In genomic region chr5:24452030-24452690, GRCm38 (mm10) we compare ENCODE assay signal across 8 mouse cellular contexts. TPM values are rescaled to one million over a fixed set of nuclear protein-coding genes. Genes with fewer than 3 reads are reported as not detected.
DNase-seq lines count a peak whose midpoint lies in the region; ATAC-seq and TF ChIP-seq lines count a peak whose summit lies in the region.

TSS of gene Agap3 (plus strand) at chr5:24452177.

- ATAC-seq in forebrain, embryonic 15.5 days (replicated peaks), result peak; percentile 68; the same call in 1 of the 2 replicates
- no peak; the same call in 1 of the 2 replicates for ATAC-seq in stomach, postnatal 0 days (ENCODE audit: low FRiP score, low TSS enrichment)

- intact Hi-C loops in left cerebral cortex, postnatal 36 days (cut with DNase I), result no loop called here

- DNase-seq in left cerebral cortex, adult 18-20 months (ENCODE audit: low spot score in 2 of 2), result peak in 1 of 2 experiments; percentile 34
- no peak for DNase-seq in left cerebral cortex, adult 9 months (ENCODE audit: low spot score in 2 of 2)
- DNase-seq in heart, postnatal 4 days, result peak; percentile 50
- peak; percentile 45 to 54 for DNase-seq in left cerebral cortex, postnatal 36 days (ENCODE audit: low spot score in 2 of 2)
- DNase-seq in midbrain, embryonic 10.5 days (ENCODE audit: low spot score), result peak; percentile 62
- peak; percentile 48 for DNase-seq in stomach, postnatal 0 days (ENCODE audit: low spot score)

- H3K9me3 ChIP-seq in forebrain, embryonic 15.5 days, result no peaks in the 10 kb centered on the region
- H3K9me3 ChIP-seq in midbrain, embryonic 10.5 days (replicated peaks), result no peaks in the 10 kb centered on the region
- H3K9me3 ChIP-seq in stomach, postnatal 0 days (ENCODE audit: control insufficient read depth, low read length), result no peaks in the 10 kb centered on the region

- H3K27me3 ChIP-seq in forebrain, embryonic 15.5 days, result peaks cover 14% of the 10 kb centered on the region; the same call in 1 of the 2 replicates
- H3K27me3 ChIP-seq in midbrain, embryonic 10.5 days (ENCODE audit: low read depth, poor library complexity, severe bottlenecking), result peaks cover 25% of the 10 kb centered on the region
- no peaks in the 10 kb centered on the region for H3K27me3 ChIP-seq in stomach, postnatal 0 days (ENCODE audit: control insufficient read depth, insufficient read depth, low read length)

- peak within 1 kb of the TSS; percentile 97 for H3K4me2 ChIP-seq in forebrain, embryonic 15.5 days (replicated peaks)
- peak within 1 kb of the TSS; percentile 97 for H3K4me2 ChIP-seq in stomach, postnatal 0 days (replicated peaks; ENCODE audit: low read depth)

- H3K9ac ChIP-seq in forebrain, embryonic 15.5 days (replicated peaks), result peak within 1 kb of the TSS; percentile 90
- peak within 1 kb of the TSS; percentile 85 for H3K9ac ChIP-seq in stomach, postnatal 0 days (ENCODE audit: low read length)

- H3K4me3 ChIP-seq in brown adipose tissue, adult 24 weeks (ENCODE audit: insufficient read depth, low read depth, low read length), result peak within 1 kb of the TSS; percentile 86
- H3K4me3 ChIP-seq in forebrain, embryonic 15.5 days, result peak within 1 kb of the TSS; percentile 90
- peak within 1 kb of the TSS; percentile 85 for H3K4me3 ChIP-seq in midbrain, embryonic 10.5 days
- H3K4me3 ChIP-seq in stomach, postnatal 0 days (ENCODE audit: low read depth, low read length), result peak within 1 kb of the TSS; percentile 79

- H3K27ac ChIP-seq in brown adipose tissue, adult 24 weeks (replicated peaks; ENCODE audit: low read depth, low read length), result peak within 1 kb of the TSS; percentile 84
- H3K27ac ChIP-seq in forebrain, embryonic 15.5 days (replicated peaks), result peak within 1 kb of the TSS; percentile 95
- H3K27ac ChIP-seq in midbrain, embryonic 10.5 days (replicated peaks), result peak within 1 kb of the TSS; percentile 95
- H3K27ac ChIP-seq in stomach, postnatal 0 days (replicated peaks), result peak within 1 kb of the TSS; percentile 92

- 0% methylated on average over 38 of the region's 85 CpGs for WGBS in forebrain, embryonic 15.5 days
- under 1% methylated on average over 85 of the region's 85 CpGs for WGBS in midbrain, embryonic 10.5 days
- WGBS in stomach, postnatal 0 days, result under 1% methylated on average over 68 of the region's 85 CpGs

- no peak for TF ChIP-seq CTCF in stomach, postnatal 0 days (IDR thresholded peaks at IDR 0.05; ENCODE audit: low read depth)

- H3K4me1 ChIP-seq in brown adipose tissue, adult 24 weeks (ENCODE audit: control insufficient read depth, insufficient read depth, insufficient read length, low read length), result peaks cover 28% of the 10 kb centered on the region
- peaks cover 55% of the 10 kb centered on the region for H3K4me1 ChIP-seq in forebrain, embryonic 15.5 days
- H3K4me1 ChIP-seq in midbrain, embryonic 10.5 days, result peaks cover 61% of the 10 kb centered on the region
- no peaks in the 10 kb centered on the region; the same call in 1 of the 2 replicates for H3K4me1 ChIP-seq in stomach, postnatal 0 days (replicated peaks; ENCODE audit: control insufficient read depth, insufficient read depth)

- H3K36me3 ChIP-seq in forebrain, embryonic 15.5 days, result no peaks in the 10 kb centered on the region
- peaks cover 21% of the 10 kb centered on the region for H3K36me3 ChIP-seq in midbrain, embryonic 10.5 days
- H3K36me3 ChIP-seq in stomach, postnatal 0 days (ENCODE audit: control insufficient read depth, insufficient read depth, low read length), result no peaks in the 10 kb centered on the region

- TF ChIP-seq EP300 in stomach, postnatal 0 days (optimal IDR thresholded peaks at IDR 0.05), result no peak

RNA-seq across cellular contexts. Expression of gene Agap3, which starts in this region (rescaled TPM):
- 100 to 1,000 TPM; 517 to 575 TPM for total RNA-seq in left cerebral cortex, adult 18-20 months (2021)
- polyA plus RNA-seq in brown adipose tissue, adult 24 weeks (2012; ENCODE audit: insufficient read depth, insufficient read length, missing spikeins), result 17.2 and 23.2 TPM in 2 replicates
- polyA plus RNA-seq in forebrain, embryonic 15.5 days (2015; fragmentation: Nextera tagmentation; extraction: Ambion mirVana), result 76.9 and 108 TPM in 2 replicates
- total RNA-seq in heart, postnatal 4 days (2021), result 10 to 100 TPM; 83.4 to 97.4 TPM
- 100 to 1,000 TPM; 507 to 566 TPM for total RNA-seq in left cerebral cortex, postnatal 36 days (2021)
- polyA plus RNA-seq in midbrain, embryonic 10.5 days (2016; fragmentation: Nextera tagmentation; extraction: Ambion mirVana), result 27.6 and 31.2 TPM in 2 replicates
- 21.9 and 26.5 TPM in 2 replicates for polyA plus RNA-seq in stomach, postnatal 0 days (2015; fragmentation: Nextera tagmentation; extraction: Ambion mirVana)

Comparison
In these comparisons a context has a peak if more than half of its experiments do, and no peak if none do; other contexts are left out.
1. RNA of gene Agap3 (total RNA-seq): 517 to 575 TPM in left cerebral cortex, adult 18-20 months and 507 to 566 TPM in left cerebral cortex, postnatal 36 days; 83.4 to 97.4 TPM in heart, postnatal 4 days; every median in the first group is over 4 times any median in the second.
2. DNase-seq: peak in heart, postnatal 4 days (single experiment), left cerebral cortex, postnatal 36 days (2 of 2), midbrain, embryonic 10.5 days (single experiment) and stomach, postnatal 0 days (single experiment); none in left cerebral cortex, adult 9 months (0 of 2).
3. Peak in every context shown above with its lines, with median percentiles within 50 percentile points of each other: H3K27ac ChIP-seq and H3K4me3 ChIP-seq.